Mouse (Mus musculus): ENCODE measurements around the gene Smap2. TPM values are rescaled to one million over a fixed set of nuclear protein-coding genes. Genes with fewer than 3 reads are reported as not detected.
A peak's percentile ranks its signal among the peaks of the same experiment; 100 is the strongest.

The Smap2 gene
- polyA plus RNA-seq, 1 experiment from 2014 or later = 27.3 TPM

DNA sequence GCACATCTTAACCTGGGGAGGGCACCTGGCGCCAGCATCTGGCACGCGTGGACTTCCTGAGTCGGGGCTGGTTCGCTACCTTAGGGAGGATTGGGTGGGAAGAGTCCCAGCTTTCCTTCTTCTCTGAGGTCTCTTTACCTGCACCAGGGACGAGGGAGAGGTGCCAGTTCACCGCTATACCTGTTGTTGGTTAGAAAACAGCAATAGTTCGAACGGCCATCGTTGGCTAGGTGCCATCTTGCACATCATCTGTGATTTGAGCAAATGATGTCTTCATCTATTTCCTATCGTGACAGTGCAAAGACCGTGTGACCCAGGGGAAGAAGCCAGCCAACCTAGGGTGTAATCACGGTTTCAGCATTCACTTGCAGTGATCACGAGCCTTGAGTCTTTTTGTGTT lies 23.3 kb upstream of the Smap2 start:
- no peak for ATAC-seq
- ChIA-PET CTCF (no interaction called here), POLR2A (no interaction called here)
- no peak for DNase-seq (ENCODE audit: low read depth, low spot score)
- H3K27me3 ChIP-seq = peaks cover 12% of the 10 kb centered on the region
- TF ChIP-seq CTCF (IDR thresholded peaks at IDR 0.05) = no peak
- in situ Hi-C loops (cut with MboI; ENCODE audit: low pct_unique_long_range_greater_than_20kb) = loop anchor here (10.0 to 25.0 kb wide), 2 partner anchors 184 to 1597 kb away; no protein-coding TSS in a partner anchor

DNA sequence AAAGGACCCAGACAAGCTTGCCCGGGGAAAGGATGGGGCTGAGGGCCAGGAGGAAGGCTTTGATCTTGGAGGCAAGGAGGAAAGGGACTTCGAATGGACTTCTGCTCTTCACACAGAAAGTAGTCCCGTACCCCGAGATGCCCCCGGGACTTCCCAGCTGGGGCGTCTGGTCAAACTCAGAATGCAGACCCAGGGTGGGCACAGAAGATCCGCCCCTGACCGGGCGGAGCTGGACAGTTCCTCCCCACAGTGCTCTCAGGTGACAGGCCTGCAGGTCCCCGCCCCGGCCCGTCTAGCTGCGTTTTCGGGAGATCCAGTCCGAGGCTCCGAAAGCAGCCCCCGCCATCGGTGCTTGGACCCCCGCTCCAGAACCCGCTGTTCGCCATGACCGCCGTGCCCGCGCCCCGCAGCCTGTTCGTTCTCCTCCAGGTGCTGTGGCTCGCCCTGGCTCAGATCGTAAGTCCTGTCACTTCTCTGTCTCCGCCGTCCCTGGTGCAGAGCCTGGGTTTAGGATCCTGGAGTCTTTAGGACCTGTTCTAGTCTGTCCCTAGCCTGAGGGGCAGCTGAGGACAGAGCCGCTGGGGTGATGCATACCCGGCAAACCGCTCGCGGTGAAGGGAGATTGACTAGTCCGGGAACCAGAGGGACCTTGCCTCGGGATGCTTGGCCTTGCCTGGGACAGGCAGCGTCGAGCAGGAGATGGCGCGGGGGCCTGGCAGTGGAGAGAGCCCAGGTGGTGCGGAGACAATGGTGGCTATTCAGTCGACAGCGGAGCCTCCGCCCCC lies 22.5 kb upstream of the Smap2 start, which contains the start of gene Col9a2:
TSS of gene Col9a2 (plus strand) at position 55 of the 785 bp plus-strand sequence.
- CTCF ChIA-PET = no interaction called here
- in situ Hi-C loops (cut with MboI; ENCODE audit: low pct_unique_long_range_greater_than_20kb) = loop anchor here (10.0 to 25.0 kb wide), 2 partner anchors 185 to 1598 kb away; no protein-coding TSS in a partner anchor
- no peak for DNase-seq (ENCODE audit: low read depth, low spot score)
- POLR2A ChIA-PET = no interaction called here
- TF ChIP-seq CTCF (IDR thresholded peaks at IDR 0.05) = no peak
- H3K27me3 ChIP-seq = peaks cover 12% of the 10 kb centered on the region
- ATAC-seq = no peak

DNA sequence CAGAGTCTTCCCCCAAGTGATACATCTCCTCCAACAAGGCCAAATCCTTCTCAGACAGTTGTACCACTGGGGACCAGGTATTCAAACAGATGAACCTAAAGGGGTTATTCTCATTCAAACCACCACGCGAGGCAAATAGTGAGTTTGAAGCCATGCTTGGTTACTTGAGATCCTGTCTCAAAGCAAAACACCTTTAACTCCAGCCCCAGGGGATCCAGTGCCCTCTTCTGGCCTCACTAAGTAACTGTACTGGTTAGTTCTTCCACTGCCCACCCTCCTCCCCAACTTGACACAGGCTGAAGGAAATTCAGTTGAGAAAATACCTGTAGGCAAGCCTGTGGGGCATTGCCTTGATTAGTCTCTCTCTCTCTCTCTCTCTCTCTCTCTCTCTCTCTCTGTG lies 16.0 kb upstream of the Smap2 start:
- DNase-seq (ENCODE audit: low read depth, low spot score) (no peak), ATAC-seq (no peak)
- CTCF ChIA-PET = interaction anchor here (0.8 to 3.8 kb wide), 6 partner anchors 24 to 199 kb away, joined by 3 to 38 read pairs (median 5); no protein-coding TSS in a partner anchor
- in situ Hi-C loops (cut with MboI; ENCODE audit: low pct_unique_long_range_greater_than_20kb) = loop anchor here (5.0 to 25.0 kb wide), 2 partner anchors 46 to 1604 kb away; no protein-coding TSS in a partner anchor
- no peaks in the 10 kb centered on the region for H3K27me3 ChIP-seq
- TF ChIP-seq CTCF (IDR thresholded peaks at IDR 0.05) = peak; percentile 57
- POLR2A ChIA-PET = no interaction called here

DNA sequence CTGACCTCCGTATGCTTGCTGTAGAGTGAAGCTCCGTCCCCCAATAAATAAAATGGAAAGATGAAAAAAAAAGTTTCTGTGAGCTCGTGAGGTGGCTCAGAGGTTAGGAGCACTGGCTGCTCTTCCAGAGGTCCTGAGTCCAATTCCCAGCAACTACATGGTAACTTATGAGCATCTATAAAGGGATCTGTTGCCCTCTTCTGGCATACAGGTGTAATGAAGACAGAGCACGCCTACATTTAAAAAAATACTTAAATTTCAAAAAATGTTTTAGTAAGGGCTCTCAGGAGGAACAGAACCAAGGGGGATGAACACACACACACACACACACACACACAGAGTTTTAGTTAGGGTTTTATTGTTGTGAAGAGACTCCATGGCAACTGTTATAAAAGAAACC lies 14.4 kb upstream of the Smap2 start:
- in situ Hi-C loops (cut with MboI; ENCODE audit: low pct_unique_long_range_greater_than_20kb) = loop anchor here (5.0 to 25.0 kb wide), 2 partner anchors 44 to 1606 kb away; no protein-coding TSS in a partner anchor
- no peak for DNase-seq (ENCODE audit: low read depth, low spot score)
- TF ChIP-seq CTCF (IDR thresholded peaks at IDR 0.05) = peak; percentile 37
- no peaks in the 10 kb centered on the region for H3K27me3 ChIP-seq
- ChIA-PET CTCF (interaction anchor here (1.4 to 3.8 kb wide), 4 partner anchors 40 to 80 kb away, joined by 3 to 38 read pairs (median 10); partner anchors contain the start of gene Zfp69), POLR2A (interaction anchor here (0.6 kb wide), 1 partner anchor 47 kb away, joined by 3 read pairs; no protein-coding TSS in a partner anchor)
- ATAC-seq = no peak

DNA sequence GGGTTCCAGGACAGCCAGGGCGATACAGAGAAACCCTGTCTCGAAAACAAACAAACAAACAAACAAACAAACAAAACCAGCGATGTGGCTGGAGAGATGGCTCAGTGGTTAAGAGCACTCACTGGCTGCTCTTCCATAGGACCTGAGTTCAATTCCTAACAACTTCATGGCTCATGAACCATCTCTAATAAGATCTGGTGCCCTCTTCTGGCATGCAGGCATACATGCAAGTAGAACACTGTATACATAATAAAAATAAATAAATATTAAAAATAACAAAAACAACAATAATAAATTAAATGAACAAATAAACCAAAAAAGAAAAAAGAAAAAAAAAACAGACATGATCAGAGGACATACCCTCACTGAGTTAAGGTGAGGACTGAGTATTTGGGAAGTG lies 12.6 kb upstream of the Smap2 start:
- ChIA-PET CTCF (no interaction called here), POLR2A (no interaction called here)
- TF ChIP-seq CTCF (IDR thresholded peaks at IDR 0.05) = no peak
- no peak for ATAC-seq
- no peaks in the 10 kb centered on the region for H3K27me3 ChIP-seq
- no peak for DNase-seq (ENCODE audit: low read depth, low spot score)
- in situ Hi-C loops (cut with MboI; ENCODE audit: low pct_unique_long_range_greater_than_20kb) = loop anchor here (5.0 to 25.0 kb wide), 2 partner anchors 42 to 1608 kb away; no protein-coding TSS in a partner anchor

DNA sequence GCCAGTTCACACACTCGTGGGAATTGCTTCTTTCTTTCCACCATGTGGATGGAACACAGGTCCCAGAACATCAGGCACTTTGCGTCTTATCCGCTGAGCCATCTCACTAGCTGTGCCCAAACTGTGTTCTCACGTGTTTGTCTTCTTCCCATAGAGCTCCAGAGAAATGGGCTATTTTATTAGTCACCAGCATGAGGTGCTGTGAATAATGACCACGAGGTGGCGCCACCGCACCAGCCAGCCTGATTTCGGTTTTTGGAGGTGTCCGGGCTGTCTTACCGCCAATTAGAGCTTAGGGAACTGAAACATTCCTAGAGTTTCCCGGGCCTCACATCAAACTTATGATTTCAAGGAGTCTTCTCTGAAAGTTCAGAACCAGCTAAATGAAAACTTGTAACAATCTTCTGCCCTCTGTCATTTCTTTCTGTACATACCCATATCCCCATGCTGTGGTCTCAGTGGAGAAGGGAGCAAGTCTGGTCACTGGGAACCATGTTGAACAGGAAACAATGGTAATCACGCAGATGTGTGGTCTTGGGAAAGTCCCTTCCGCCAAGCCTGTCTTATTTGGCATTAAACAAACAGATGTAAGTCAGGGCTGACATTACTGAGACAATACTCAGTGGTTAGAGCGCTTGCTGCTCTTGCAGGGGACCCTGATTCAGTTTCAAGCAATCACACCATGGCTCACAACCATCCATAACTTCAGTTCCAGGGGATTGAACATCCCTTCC lies 11.8 kb upstream of the Smap2 start:
- H3K27me3 ChIP-seq = no peaks in the 10 kb centered on the region
- no peak for DNase-seq (ENCODE audit: low read depth, low spot score)
- in situ Hi-C loops (cut with MboI; ENCODE audit: low pct_unique_long_range_greater_than_20kb) = loop anchor here (25.0 kb wide), 1 partner anchor 1608 kb away; no protein-coding TSS in a partner anchor
- ChIA-PET POLR2A (no interaction called here), CTCF (interaction anchor here (0.6 to 1.4 kb wide), 4 partner anchors 39 to 127 kb away, joined by 3 to 4 read pairs (median 3); no protein-coding TSS in a partner anchor)
- TF ChIP-seq CTCF (IDR thresholded peaks at IDR 0.05) = peak; percentile 70
- ATAC-seq = no peak

DNA sequence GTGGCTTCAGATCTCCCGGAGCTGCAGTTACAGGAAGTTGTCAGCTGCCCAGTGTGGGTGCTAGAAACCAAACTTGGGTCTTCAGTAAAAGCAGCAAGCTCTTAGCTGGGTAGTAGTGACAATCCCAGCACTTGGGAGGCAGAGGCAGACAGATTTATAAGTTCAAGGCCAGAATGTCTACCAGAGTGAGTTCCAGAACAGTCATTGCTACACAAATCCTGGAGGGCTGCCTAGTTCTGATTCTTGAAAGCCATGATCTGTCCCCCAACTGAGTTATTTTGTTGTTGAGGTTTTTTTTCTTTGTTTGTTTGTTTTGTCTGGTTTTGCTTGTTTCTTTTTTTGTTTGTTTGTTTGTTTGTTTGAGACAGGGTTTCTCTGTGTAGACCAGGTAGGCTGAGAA lies 11.1 kb upstream of the Smap2 start:
- in situ Hi-C loops (cut with MboI; ENCODE audit: low pct_unique_long_range_greater_than_20kb) = loop anchor here (25.0 kb wide), 1 partner anchor 1609 kb away; no protein-coding TSS in a partner anchor
- POLR2A ChIA-PET = no interaction called here
- DNase-seq (ENCODE audit: low read depth, low spot score) (no peak), ATAC-seq (no peak)
- H3K27me3 ChIP-seq = no peaks in the 10 kb centered on the region
- CTCF ChIA-PET = interaction anchor here (1.0 to 1.6 kb wide), 3 partner anchors 37 to 43 kb away, joined by 3 to 6 read pairs (median 4); no protein-coding TSS in a partner anchor
- TF ChIP-seq CTCF (IDR thresholded peaks at IDR 0.05) = no peak

DNA sequence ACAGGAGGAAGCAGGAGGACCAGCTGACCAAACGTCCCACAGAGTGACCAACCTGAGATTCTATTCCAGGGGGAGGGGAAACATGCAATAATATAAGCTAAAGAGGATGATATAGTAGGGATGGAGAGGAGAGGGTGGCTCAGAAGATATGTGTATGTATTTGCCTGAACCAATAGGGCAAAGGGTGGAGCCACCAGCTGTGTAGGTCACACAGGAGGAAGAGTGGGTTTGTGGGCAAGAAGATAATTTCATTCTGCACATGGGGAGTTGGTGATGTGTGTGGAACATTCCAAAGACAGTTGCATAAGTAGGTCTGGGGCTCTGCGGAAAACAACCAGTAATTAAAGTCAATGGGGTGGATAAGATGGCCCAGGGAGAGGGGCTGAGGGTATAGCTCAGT lies 8.6 kb upstream of the Smap2 start:
- H3K27me3 ChIP-seq = no peaks in the 10 kb centered on the region
- no peak for TF ChIP-seq CTCF (IDR thresholded peaks at IDR 0.05)
- ChIA-PET CTCF (interaction anchor here (1.0 to 1.2 kb wide), 2 partner anchors 17 to 33 kb away, joined by 3 read pairs; no protein-coding TSS in a partner anchor), POLR2A (no interaction called here)
- DNase-seq (ENCODE audit: low read depth, low spot score) (no peak), ATAC-seq (no peak)
- in situ Hi-C loops (cut with MboI; ENCODE audit: low pct_unique_long_range_greater_than_20kb) = loop anchor here (25.0 kb wide), 1 partner anchor 1612 kb away; no protein-coding TSS in a partner anchor

DNA sequence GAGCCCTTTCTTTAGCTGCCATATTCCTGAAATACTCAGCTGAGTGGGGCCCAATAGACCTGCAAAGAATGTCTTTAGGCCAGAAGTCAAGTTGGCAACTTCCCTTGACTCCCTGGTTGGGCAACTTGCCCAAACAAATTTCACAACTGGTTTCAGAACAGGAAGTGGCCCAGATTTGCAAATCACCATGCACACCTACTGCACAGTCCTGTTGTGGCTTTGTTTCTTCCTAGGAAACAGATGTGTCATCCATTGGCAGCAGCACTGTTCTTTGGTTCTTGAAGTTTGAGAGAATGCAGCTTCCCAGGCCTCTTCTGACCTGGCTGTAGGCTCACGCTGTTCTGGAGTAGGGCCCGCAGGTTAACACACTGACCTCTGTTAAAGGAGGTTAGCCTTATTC lies 6.9 kb upstream of the Smap2 start:
- no peak for TF ChIP-seq CTCF (IDR thresholded peaks at IDR 0.05)
- H3K27me3 ChIP-seq = no peaks in the 10 kb centered on the region
- DNase-seq (ENCODE audit: low read depth, low spot score) (peak; percentile 89), ATAC-seq (peak; percentile 78)
- CTCF ChIA-PET = interaction anchor here (1.2 to 1.5 kb wide), 3 partner anchors 22 to 37 kb away, joined by 3 read pairs; no protein-coding TSS in a partner anchor
- in situ Hi-C loops (cut with MboI; ENCODE audit: low pct_unique_long_range_greater_than_20kb) = no loop called here
- POLR2A ChIA-PET = interaction anchor here (1.1 kb wide), 1 partner anchor 33 kb away, joined by 3 read pairs; no protein-coding TSS in a partner anchor

DNA sequence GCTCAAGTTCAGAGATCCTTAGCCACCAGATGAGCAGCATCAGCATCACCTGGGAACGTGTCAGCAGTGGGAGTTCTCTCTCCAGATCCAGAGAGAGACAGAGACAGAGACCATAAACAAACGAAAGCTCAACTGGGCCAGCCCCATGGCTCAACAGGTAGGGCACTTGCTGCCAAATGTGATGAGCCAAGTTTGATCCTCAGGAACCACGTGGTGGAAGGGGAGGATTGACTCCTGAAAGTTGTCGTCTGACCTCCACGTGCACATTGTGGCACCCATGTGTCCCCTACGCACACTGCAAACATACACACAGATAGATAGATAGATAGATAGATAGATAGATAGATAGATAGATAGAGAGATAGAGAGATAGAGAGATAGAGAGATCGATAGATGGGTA lies 6.4 kb upstream of the Smap2 start:
- in situ Hi-C loops (cut with MboI; ENCODE audit: low pct_unique_long_range_greater_than_20kb) = no loop called here
- no peak for TF ChIP-seq CTCF (IDR thresholded peaks at IDR 0.05)
- CTCF ChIA-PET = interaction anchor here (1.2 to 1.5 kb wide), 3 partner anchors 21 to 37 kb away, joined by 3 read pairs; no protein-coding TSS in a partner anchor
- no peak for DNase-seq (ENCODE audit: low read depth, low spot score)
- POLR2A ChIA-PET = interaction anchor here (1.1 kb wide), 1 partner anchor 33 kb away, joined by 3 read pairs; no protein-coding TSS in a partner anchor
- no peak for ATAC-seq
- no peaks in the 10 kb centered on the region for H3K27me3 ChIP-seq

Data from Patski (cell line).